Mouse (Mus musculus) megakaryocyte progenitor cell, adult 5-6 weeks (primary cell): Measurements from ENCODE around the gene Zhx3. TPM values are rescaled to one million over a fixed set of nuclear protein-coding genes. Genes with fewer than 3 reads are reported as not detected.

Experiments
- total RNA-seq, 2 experiments: library from RNA; stranded (forward) in 1 of 2; stranded (reverse) in 1 of 2; fragments of 157-497, 149-512 nt in 1 of 2; fragments of 200-1000 nt in 1 of 2; gene quantifications; 2 replicates each; pipeline versions ENCODE4 v1.2.3 to v1.2.4; 2015 to 2017

Gene Zhx3
- total RNA-seq, 2 experiments from 2014 or later: 3.1 to 5.9 TPM

Other genes with a start within 250 kb of the Zhx3 start
- 119 and 120 TPM in 2 replicates for gene Top1, start 227.1 kb downstream of the Zhx3 start, total RNA-seq (2015)
- gene Top1, start 227.1 kb downstream of the Zhx3 start, total RNA-seq (2017): 149 and 151 TPM in 2 replicates
- gene Plcg1, start 141.7 kb downstream of the Zhx3 start, total RNA-seq (2015): 5.8 and 9.7 TPM in 2 replicates
- gene Plcg1, start 141.7 kb downstream of the Zhx3 start, total RNA-seq (2017): 19.5 and 24.5 TPM in 2 replicates
- not detected in 2 replicates for gene Lpin3, start 7.7 kb upstream of the Zhx3 start, total RNA-seq (2015)
- gene Lpin3, start 7.7 kb upstream of the Zhx3 start, total RNA-seq (2017): not detected in 2 replicates
- gene Emilin3, start 39.3 kb upstream of the Zhx3 start, total RNA-seq (2015): not detected in 2 replicates
- gene Emilin3, start 39.3 kb upstream of the Zhx3 start, total RNA-seq (2017): not detected in 2 replicates
- 27.3 and 38.9 TPM in 2 replicates for gene Chd6, start 236.1 kb upstream of the Zhx3 start, total RNA-seq (2015)
- 24.5 and 40.9 TPM in 2 replicates for gene Chd6, start 236.1 kb upstream of the Zhx3 start, total RNA-seq (2017)